Mouse (Mus musculus): ENCODE data around the gene Mindy2.
"Not testable (repeated sequence)": the region's sequence is repeated elsewhere in the genome, so short reads cannot be mapped to it uniquely, and the experiment has no call there.

Gene Mindy2

GRCm38 (mm10) chr9:70584641-70585040 is 72.3 kb downstream of the Mindy2 start:
- no peak for DNase-seq (ENCODE audit: low spot score in 2 of 2)

DNA sequence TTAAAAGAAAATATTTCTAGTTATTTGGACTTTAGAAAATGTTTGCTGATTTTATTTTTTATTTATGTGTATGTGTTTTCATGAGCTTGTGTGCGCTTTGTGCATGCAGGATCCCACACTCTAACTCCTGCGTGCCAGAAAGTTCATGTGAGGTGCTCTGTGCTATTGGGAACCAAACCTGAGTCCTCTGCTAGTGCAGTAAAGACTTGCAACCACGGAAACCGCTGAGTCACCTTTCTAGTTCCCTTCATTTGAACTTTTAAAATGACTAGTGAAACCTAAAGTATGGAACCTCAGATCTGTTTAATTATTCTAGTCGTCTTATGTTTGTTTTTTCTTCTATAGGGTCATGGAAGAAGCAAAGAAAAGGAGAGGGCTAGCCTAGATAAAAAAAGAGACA is 76.0 kb downstream of the Mindy2 start:
- no peak for DNase-seq (ENCODE audit: low spot score in 2 of 2)

DNA sequence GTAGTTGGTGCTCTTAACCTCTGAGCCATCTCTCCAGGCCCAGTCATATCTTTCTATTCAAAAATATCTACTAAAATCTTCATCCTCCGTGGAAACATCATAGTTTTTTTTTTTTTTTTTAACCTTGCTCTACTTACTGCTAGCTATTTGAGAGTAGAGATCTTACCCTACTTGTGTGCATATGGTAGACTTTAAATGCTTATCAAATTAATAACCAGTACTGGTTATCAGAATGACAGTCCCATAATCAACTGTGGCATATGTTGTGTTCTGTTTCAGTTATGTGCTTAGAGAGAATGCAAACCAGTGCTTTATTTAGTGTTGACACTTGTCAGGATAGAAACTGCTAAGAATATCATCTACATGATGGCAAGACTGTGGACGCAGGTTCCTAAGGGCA is 78.9 kb downstream of the Mindy2 start:
- no peak for DNase-seq (ENCODE audit: low spot score in 2 of 2)

DNA sequence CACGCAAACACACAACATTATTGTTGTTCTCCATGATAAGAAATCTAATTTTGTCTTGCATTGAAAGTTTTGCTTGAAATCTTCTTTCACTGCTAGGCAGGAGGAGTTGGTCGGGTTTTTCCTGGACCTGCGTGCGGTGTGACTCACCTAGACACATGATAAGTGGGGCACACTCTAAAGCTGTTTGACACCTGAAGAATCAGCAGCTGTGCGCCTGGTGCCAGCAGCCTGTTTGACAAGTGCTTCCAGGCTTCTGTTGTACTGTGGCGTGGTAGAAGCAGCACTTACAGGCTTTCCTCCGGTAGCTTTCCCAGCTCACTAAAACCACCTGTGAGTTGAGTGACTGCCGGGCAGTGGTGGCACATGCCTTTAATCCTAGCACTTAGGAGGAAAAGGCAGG is 86.6 kb downstream of the Mindy2 start:
- DNase-seq (ENCODE audit: low spot score in 2 of 2) = peak in 1 of 2 experiments; percentile 14

GRCm38 (mm10) chr9:70567651-70568050 is 89.3 kb downstream of the Mindy2 start:
- DNase-seq (ENCODE audit: low spot score in 2 of 2) = no peak

- DNase-seq (ENCODE audit: low spot score in 2 of 2) = no peak
Measured at GRCm38 (mm10) chr9:70562825-70563224, 94.1 kb downstream of the Mindy2 start.

DNA sequence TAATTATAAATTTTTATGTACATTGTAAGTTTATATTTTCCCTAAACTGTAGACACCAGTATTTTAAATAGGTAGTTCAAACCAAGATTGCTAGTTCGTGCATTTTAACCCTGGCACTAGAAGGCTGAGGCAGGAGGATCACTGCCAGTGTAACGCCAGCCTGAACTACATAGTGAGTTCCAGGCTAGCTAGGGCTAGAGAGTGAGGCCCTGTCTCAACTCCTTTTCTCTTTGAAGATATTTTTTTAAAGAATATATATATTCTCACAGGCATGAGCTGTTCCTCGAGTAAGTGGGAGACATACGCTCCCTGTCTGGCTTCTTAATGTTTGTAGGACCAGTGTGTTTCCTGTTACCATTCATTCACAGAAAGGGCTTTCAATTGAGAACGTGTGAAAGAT is 100.2 kb downstream of the Mindy2 start:
- no peak for DNase-seq (ENCODE audit: low spot score in 2 of 2)

- DNase-seq (ENCODE audit: low spot score in 2 of 2) = no peak
Measured at GRCm38 (mm10) chr9:70555431-70555830, 101.5 kb downstream of the Mindy2 start.

DNA sequence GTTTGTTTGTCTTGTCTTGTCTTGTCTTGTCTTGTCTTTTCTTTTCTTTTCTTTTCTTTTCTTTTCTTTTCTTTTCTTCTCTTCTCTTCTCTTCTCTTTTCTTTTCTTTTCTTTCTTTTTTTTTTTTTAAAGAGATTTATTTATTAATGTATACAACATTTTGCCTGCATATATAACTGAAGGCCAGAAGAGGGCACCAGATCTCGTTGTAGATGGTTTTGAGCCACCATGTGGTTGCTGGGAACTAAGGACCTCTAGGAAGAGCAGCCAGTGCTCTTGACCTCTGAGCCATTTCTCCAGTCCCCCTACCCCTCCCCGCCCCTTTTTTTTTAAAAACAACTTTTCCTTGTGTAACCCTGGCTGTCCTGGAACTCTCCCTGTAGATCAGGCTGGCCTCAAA is 104.7 kb downstream of the Mindy2 start:
- not testable (repeated sequence) for DNase-seq (ENCODE audit: low spot score in 2 of 2)

- DNase-seq (ENCODE audit: low spot score in 2 of 2) = no peak
Measured at GRCm38 (mm10) chr9:70551524-70551923, 105.5 kb downstream of the Mindy2 start.

All from urinary bladder, postnatal 36 days (tissue).